Mouse (Mus musculus) heart, postnatal 36 days (tissue): Measurements from ENCODE around the gene Lrrc8b. TPM values are rescaled to one million over a fixed set of nuclear protein-coding genes. Genes with fewer than 3 reads are reported as not detected.

Experiments used
- total RNA-seq, 2 experiments: library from RNA; stranded (reverse); gene quantifications; 2 replicates each; pipeline ENCODE4 v1.2.3; 2021

The Lrrc8b gene
- total RNA-seq, 2 experiments from 2014 or later, result 4.4 to 5.1 TPM

Other genes starting within 250 kb of the Lrrc8b start
- under 1 TPM; 0.27 to 0.97 TPM for gene Gbp10, start 176.2 kb upstream of the Lrrc8b start, total RNA-seq
- gene Gm43302, start 122.1 kb upstream of the Lrrc8b start, total RNA-seq, result under 1 TPM in 1 of 2 experiments, not detected in 1; 0.49 TPM
- 1 to 10 TPM; 7.9 to 8.8 TPM for gene Gbp6, start 122.1 kb upstream of the Lrrc8b start, total RNA-seq
- 10 to 100 TPM; 25.3 to 29.8 TPM for gene Lrrc8c, start 103.6 kb downstream of the Lrrc8b start, total RNA-seq